Mouse (Mus musculus): ENCODE results near the gene Tln1.

GRCm38 (mm10) chr4:43598200-43598599 is 35.7 kb upstream of the Tln1 start:
- TF ChIP-seq CTCF (IDR thresholded peaks at IDR 0.05; ENCODE audit: insufficient read depth, low read length) (no peak), POLR2A (IDR thresholded peaks at IDR 0.05; ENCODE audit: borderline replicate concordance, extremely low read depth, low read depth, low read length) (no peak)
